Mouse (Mus musculus): ENCODE results near the gene Plcb3. TPM values are rescaled to one million over a fixed set of nuclear protein-coding genes. Genes with fewer than 3 reads are reported as not detected.

Plcb3 gene
- total RNA-seq (2023; ENCODE audit: inconsistent age), result 13.5 to 15.8 TPM (median 15.0 TPM) in 4 replicates

GRCm38 (mm10) chr19:6975537-6976521, at the start of gene Plcb3:
Gene Plcb3, minus strand, starts transcription at chr19:6976470.

GRCm38 (mm10) chr19:7019191-7019590, 42.9 kb upstream of the Plcb3 start, which contains the start of gene Fermt3:
Gene Fermt3, minus strand, starts transcription at chr19:7019469.

GRCm38 (mm10) chr19:6996006-6996405, 19.7 kb upstream of the Plcb3 start, which contains the start of the genes Nudt22 and Trpt1:
Gene Nudt22, minus strand, starts transcription at chr19:6996117.
Gene Trpt1, plus strand, starts transcription at chr19:6996131.

GRCm38 (mm10) chr19:6992011-6992858, 16.0 kb upstream of the Plcb3 start, which contains the start of gene Dnajc4:
Gene Dnajc4, minus strand, starts transcription at chr19:6992572.

GRCm38 (mm10) chr19:6987061-6987903, 11.0 kb upstream of the Plcb3 start, which contains the start of gene Vegfb:
Gene Vegfb, minus strand, starts transcription at chr19:6987651.

GRCm38 (mm10) chr19:6980381-6981093, 4.3 kb upstream of the Plcb3 start, which contains the start of gene Fkbp2:
Gene Fkbp2, minus strand, starts transcription at chr19:6980501.

GRCm38 (mm10) chr19:6974211-6975205, 1.8 kb downstream of the Plcb3 start, which contains the start of gene Ppp1r14b:
Gene Ppp1r14b, plus strand, starts transcription at chr19:6974968.

GRCm38 (mm10) chr19:6942249-6942691, 34.0 kb downstream of the Plcb3 start, which contains the start of gene Gpr137:
Gene Gpr137, minus strand, starts transcription at chr19:6942480.

GRCm38 (mm10) chr19:6941372-6942248, 34.7 kb downstream of the Plcb3 start, which contains the start of gene Bad:
Gene Bad, plus strand, starts transcription at chr19:6941861.

GRCm38 (mm10) chr19:6934195-6934977, 41.9 kb downstream of the Plcb3 start, which contains the start of gene Kcnk4:
Gene Kcnk4, minus strand, starts transcription at chr19:6934515.

GRCm38 (mm10) chr19:6925307-6925573, 51.0 kb downstream of the Plcb3 start, which contains the start of gene Catsperz:
Gene Catsperz, minus strand, starts transcription at chr19:6925380.

GRCm38 (mm10) chr19:6921647-6922567, 54.4 kb downstream of the Plcb3 start, which contains the start of gene Esrra:
Gene Esrra, minus strand, starts transcription at chr19:6921813.

GRCm38 (mm10) chr19:6909507-6910289, 66.6 kb downstream of the Plcb3 start, which contains the start of the genes Trmt112 and Prdx5:
Gene Trmt112, plus strand, starts transcription at chr19:6909698.
Gene Prdx5, minus strand, starts transcription at chr19:6910106.

